Mouse (Mus musculus) heart, adult 2 months (tissue): ENCODE data around the gene Ttc28.

Experiments
- CTCF ChIP-seq: fragments of 200-600 bp; IDR thresholded peaks from 2 replicates; pipeline ENCODE4 v1.8.1; 2022; ENCODE audit warnings: antibody characterized with exemption, mild to moderate bottlenecking, moderate library complexity
- EP300 ChIP-seq: fragments of 200-500 bp; IDR thresholded peaks from 2 replicates; pipeline ENCODE4 v1.6.1; 2011; ENCODE audit warnings: low read depth, low read length, control low read depth; ENCODE audit not compliant: insufficient read depth
- POLR2A ChIP-seq: fragments of 200-500 bp; IDR thresholded peaks from 2 replicates; pipeline ENCODE4 v1.6.1; 2011; ENCODE audit warnings: mild to moderate bottlenecking, low read depth, low read length, control low read depth; ENCODE audit not compliant: insufficient read depth

DNA sequence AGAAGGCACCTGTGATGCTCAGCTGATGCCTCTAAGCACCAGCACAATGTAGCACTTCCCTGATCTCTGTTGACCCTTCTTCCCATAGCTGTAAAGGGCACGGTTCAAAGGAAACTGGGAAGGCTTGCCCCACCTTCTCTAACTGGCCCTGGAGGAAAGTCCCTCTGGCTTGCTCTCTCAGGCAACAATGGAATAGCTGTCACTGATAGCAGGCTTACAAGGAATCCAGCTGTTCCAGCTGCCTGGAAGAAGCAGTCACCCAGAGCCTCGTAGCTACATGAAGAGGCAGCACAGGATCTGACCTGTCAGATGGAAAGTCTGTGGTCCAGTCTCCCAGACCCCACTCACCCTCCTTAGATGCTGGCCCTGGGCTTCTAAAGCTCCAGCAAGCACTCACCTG lies 389.2 kb downstream of the Ttc28 start:
- TF ChIP-seq CTCF = no peak
- TF ChIP-seq POLR2A = no peak
- TF ChIP-seq EP300 = no peak
